Mouse (Mus musculus): ENCODE measurements at regions not wholly inside any gene's neighbourhood (a gene's known extent, or its start where the extent isn't known, plus 50 kb on each side); places are given as distances from the start of the nearest gene placed in this dataset.

DNA sequence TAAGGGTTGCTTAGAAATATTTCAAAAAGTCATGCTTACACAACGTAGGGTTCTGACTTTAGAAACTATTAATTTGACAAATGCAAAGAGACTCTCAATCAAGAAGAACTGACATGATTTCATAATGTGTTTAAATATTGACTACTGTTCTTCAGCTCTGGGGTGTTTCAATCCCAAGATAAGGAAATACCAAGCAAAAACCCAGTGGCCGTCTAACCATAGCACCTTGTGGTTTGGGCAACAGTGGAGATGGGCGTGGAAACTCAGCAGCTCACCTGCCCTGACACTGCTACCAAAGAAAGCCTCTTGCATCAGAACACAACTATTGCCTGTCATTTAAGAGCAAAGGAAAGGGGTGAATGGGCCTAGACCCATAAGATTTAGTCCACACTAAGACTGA, 119.9 kb downstream of the Foxa2 start:
- DNase-seq = no peak

DNA sequence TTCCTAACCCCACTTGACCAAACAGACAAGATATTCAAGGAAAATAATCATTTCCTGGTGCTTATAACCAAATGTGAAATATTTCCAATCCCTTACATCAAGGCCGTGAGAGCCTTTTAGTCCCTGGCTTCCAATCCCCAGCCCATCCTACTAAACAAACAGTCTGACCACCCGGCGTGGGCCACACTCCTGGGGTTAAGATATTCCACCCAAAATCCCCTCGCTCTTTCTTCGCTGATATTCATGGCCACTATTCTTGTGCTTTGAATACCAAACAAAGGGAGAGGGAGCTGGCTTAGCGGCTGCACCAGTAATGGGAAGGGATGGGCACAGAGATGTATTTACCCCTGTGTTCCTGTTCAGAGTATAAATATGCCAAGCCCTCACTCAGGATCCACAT, 139.4 kb downstream of the Foxa2 start:
- no peak for DNase-seq

DNA sequence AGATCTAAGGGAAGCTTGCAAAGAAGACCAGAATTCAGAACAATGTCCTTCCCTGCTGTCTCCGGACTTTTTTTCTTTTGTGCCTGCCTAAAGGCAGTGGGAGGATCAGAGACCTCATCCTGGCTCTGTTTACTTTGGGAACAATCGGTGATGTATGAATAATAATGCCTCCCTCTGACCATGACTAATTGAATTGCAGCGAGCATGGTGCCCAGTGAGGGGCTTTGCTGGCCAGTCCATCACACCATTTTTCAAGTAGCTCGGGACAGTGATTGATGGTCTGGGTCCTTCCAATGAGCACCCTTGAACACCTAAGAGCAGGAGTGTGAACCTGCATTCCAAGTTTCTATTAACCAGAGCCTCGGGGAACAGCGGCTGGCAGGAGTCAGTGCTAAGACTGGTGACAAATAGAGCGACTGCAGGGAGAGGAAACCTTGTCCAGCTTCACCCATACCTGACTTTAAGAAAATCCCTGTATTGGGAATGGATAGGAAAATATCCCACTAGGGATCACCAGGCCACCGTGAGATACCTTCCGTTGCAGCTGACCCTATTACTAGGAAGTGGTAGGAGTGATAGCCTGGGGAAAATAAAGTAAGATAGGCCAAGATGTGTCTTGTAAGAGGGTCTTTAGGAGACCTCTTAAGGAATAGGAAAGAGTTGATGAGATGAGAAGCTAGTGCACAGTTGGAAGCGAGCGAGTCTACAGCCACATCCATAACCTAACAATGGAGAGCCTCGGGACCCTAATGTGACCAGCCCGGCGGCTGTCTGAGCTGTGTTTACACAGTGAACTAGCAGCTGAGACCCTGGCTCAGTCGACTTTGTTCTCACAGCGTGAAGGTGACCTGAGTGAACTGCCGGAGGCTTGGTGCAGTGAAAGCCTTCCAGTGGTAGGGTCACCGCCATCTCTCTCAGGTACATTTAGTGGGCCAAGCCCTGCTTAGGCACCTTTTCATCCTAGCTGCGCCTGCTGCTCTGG, 140.7 kb downstream of the Foxa2 start:
- no peak for DNase-seq

DNA sequence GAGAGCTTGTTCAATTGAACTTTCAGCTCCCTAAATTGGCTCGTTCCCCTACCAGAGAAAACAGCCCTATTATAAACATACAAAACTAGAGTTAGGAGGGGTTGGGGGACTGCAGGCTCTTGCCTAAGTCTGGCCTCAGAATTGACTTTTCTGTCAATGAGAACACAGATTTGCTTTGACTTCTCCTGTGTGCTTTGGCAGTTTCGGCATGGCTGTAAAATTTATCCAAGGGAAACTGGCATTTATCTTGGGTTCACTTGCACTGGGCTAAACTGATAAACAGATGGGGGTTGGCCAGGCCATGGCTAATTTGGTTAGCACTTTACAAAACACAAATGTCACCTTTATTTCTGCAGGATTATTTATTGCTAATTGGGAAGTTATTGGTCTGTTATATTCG, 141.7 kb downstream of the Foxa2 start:
- DNase-seq = no peak

DNA sequence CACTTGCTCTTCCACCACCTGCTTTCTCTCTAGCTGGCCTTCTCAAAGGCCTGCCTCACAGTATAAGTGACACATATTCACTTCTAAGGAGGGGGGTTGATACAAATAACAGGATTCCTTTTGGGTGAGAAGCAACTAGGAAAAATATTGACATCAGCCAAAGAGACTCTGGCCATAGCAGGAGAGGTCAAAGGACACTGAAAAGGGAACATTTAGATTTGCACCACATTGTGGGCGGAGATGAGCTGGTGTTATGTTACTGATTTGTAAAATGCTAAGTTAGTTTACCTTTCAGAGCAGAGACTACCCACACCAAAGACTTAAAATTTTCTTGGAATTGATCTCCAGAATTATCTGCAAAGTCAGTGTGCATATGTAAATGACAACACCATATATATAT, 147.5 kb downstream of the Foxa2 start:
- no peak for DNase-seq

DNA sequence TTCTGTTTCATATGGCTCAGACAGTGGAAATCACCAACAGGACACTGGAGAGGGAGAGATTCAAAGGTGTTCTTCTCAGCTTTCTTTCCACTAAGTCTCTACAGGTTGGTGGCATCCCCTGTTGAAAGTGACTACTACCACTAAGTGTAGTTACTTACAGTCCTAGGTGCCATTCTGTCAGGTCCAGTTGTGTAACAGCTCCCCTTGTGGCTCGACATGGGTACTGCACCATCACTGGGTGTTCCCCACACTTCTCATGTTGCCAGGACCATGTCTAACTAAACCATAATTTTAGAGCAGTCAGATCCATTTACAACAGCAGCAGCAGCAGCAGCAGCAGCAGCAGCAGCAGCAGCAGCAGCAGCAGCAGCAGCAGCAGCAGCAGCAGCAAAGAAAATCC, 151.1 kb downstream of the Foxa2 start:
- peak; percentile 47 for DNase-seq

DNA sequence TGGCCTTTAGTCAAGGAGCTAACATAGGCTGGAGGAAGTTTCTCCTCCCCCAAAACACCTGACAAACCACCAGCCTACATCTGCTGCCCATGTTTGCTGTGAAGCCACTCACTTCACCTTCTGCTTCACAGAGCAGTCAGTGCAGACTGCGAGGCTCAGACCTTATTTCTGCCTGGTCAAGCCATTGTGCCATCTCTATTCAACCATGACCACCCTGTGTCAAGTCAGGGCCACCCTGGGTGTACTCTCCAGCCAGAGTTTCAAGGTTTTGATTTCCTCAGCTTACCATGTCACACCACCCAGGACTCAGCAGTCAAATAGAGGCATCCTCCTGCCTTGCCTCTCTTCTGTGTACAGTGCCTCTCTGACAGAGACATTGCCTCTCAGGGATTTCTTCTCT, 152.6 kb downstream of the Foxa2 start:
- DNase-seq = no peak

DNA sequence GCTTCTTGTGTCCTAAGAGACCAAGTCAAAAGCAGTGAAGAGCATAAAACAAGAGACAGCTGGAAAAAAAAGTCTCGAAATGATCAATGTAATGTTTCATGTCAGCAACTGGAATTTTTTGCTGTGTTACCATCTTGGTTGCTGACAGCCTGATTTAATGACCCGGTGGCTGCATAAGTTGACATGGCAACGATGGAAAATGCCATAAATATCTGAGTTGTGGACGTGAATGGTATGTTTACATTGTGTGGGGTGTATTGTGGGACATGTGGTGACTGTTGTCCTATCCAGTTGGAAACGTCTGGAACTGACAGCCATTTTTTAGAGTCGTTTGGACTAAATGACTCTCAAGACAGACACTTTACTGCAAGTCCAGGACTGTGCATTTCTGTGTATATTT, 160.6 kb downstream of the Foxa2 start:
- DNase-seq = no peak

DNA sequence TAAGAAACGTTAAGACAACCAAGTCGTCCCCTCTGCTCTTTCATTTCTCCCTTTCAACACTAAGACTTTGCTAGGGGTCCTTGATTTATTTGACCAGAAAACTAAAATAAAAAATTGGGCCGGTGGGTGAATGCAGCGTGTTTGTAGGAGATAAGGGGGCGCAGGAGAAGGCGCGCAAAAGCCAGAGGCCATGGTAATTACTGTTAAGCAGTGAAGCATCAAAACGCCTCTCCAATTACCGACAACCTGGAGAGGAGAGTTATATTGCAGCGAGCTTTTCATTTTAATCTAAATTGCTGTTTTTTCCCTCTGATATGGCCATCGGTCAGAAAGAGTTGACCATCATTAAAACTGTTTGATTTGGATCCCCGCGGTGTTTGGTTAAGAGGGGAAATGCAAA, 168.9 kb downstream of the Foxa2 start:
- DNase-seq = no peak

DNA sequence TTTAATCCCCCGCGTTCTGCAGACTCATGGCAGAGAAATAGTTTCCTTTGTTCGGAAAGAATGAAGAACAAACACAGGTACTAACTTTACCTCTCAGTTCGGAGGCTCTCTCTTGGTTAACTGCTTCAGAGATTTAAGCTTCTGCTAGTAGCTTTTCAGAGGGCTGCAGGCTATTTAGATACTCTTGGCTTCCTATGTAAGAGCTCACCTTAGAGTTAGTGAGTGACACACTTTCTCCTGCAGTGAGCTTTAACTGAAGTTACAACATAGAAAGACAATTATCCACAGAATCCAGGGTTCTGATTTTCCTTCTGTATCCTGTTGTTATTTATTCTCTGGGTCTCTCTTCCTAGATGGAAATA, 169.2 kb downstream of the Foxa2 start:
- DNase-seq = no peak

DNA sequence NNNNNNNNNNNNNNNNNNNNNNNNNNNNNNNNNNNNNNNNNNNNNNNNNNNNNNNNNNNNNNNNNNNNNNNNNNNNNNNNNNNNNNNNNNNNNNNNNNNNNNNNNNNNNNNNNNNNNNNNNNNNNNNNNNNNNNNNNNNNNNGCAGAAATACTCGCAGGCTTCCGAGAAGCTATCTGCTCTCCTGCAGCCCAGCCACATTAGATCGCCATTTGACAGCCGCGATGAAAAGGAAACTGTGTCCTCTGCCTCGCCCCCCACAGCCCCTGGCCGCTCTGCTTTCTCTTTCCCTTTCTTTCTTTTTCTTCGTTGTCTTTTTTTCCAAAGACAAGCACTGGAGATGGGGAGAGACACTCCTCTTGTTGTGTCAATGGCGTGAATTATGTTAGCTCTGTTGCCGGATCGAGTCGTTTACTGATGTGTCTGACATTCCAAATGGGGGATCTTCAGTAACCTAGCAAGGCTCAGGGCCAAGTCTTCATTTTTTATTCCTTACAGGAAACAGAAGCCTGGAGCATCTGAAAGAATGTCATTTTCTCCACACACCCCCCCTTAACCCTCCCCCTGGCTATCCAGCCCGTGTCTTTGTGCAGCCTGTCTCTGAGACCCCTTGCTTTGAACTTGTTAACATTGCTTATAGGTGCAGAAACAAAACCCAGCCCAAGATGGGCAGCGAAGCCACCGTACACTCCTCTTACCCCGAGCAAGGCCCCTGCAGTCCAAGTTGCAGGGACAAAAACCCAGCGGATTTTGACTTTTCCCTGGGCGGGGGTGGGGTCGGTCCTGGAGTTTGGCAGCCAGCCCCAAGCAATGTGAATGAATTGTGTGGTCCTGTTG, 169.8 kb downstream of the Foxa2 start:
- DNase-seq = no peak

DNA sequence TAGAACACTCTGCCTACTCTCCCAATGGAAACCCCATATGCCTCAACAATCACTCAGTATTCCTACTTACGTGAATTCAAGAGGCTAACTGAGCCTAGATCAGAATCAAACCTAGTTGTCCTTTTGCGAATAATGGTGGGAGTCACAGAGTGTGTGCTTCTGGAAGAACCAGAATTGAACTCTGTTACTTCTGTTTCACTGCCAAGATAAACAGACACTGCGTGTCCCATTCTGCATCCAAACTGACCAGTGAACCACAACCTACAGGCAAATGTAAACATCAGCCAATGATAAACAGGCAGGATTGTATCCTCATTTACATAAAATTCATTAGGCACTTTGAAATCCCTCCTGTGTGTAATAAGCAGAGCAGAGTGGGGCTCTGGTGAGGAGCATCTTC, 173.8 kb downstream of the Foxa2 start:
- DNase-seq = no peak

DNA sequence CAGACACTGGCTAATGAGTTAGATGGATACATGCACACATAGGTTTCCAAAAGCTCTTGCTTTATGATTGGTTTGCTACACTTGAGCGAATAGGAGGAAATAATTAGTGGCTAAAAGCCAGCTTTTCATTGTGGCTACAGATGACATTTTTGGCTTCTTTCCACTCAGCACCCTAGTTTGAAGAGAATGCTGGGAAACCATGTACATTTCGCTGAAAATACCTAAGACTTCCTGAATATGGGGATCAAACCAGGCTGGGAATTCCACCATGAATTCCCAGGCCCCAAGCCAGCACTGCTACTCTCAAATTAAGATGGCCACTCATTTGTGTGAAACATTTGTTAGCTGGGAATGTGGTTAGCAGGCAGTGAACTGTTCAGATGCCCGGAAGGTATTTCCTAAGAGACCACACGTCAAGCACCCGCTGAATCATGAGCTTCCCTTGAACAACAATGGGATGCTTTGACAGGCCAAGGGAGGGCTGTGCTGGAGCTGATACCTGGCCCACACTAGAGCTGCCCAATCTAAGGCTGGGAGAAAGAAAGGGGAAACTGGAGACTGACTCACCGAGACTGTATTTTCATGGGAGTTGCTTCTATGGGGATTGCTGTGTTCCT, 195.5 kb downstream of the Foxa2 start:
- no peak for DNase-seq

DNA sequence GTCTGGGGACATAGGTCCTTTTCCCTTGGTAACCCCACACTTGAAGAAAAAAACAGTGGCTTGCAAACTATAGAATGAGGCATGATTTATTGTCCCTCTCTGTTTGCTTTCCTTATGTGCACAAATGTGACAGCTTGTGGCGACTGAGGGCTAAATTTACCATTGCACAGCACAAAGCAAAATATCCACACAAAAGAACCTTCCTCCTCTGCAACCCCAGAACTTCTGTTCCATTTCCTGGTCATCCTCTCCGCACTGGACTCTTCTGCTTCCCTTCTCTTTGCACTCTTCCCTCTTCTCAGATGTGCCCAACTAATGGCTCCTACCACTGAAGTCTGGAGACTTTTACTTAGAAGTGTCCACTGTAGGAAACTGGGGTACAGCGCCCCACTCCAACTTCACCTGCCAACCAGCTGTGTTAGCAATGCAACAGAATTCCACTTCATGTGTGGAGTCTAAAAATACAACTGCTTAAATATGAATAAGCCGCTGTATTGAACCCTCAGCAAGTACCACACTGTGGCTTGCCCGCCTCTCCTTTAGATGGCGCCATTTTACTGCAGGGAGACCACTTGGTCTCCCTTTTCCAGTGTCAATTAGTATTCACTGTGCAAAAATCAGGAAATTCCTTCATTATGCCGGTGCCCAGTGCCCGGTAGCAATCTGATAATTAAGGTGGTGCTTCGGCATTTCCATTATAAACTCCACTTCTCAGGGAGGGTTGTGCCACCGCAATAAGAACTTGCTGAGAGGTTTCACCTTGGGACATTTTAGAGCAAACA, 199.6 kb downstream of the Foxa2 start:
- peak; percentile 7 for DNase-seq

DNA sequence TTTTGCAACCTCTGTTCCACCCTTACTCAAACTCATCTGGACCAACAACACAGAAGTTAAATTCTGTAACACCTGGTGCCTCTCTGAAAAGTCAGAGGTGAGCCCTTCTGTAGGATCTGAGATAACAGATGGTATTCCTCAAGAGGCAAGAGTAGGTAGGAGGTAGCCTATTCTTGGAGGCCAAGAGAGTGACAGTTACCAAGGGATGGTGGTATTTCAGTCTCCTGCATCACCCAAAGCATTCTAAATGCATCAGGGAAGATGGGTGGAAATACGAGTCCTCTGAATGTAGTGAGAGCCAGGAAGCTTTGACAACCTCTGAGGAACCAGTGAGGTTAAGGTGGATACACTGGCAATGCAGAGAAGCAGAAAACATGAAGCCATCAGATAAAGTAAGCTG, 201.5 kb downstream of the Foxa2 start:
- no peak for DNase-seq

DNA sequence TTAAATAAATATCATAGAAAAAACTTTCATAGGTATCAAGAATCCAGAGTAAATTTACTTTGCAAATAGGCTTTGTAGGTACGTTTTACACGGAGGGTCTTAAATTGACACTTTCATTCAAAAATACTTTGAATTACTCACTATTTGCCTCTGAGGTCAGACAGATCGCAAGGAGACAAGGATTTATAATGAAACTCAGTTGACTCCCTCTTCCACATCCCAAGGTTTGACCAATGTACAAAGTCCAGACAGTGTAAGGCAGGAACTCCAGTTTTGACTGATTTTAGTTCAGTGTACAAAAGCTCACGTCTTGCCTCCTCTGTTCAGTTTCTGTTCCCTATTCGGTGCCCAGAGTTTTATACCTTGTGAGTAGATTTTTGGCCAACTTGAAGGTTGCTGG, 205.8 kb downstream of the Foxa2 start:
- DNase-seq = no peak

DNA sequence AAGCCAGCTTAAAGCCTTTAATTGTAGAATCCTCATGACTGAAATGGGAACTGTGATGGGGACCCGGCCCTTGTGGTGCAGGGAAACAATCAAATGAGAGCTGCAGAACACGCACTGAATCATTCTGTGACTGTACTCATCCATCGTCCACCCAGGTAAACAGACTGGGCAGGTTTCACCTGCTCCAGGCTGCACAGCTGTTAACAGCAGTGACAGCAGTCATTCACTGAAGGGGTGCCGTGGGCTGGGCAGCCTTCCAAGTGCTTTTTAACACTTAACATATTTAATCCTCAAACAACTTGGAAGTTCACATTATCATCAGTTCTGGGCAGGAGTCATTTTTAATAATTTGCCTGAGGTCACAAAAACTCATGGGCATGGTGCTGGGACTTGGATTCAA, 208.2 kb downstream of the Foxa2 start:
- no peak for DNase-seq

DNA sequence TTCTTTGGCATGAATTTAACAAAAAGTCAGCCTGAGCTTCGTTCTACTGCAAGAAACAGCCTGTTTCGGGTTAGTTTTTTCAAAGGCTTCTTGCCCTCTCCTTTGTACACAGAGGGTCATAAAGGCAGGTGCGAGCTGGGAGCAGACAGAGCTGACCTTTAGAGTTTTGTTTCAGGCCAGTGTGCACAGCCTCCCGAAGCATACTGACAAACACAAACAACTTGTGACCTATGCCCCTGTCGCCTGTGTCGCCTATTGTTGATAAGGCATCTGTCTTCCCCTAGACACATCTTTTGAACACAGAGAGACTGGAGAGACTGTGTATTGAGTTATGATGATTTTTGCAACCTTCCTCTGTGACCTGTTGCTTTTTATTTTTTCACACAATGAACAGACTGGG, 216.2 kb downstream of the Foxa2 start:
- no peak for DNase-seq

DNA sequence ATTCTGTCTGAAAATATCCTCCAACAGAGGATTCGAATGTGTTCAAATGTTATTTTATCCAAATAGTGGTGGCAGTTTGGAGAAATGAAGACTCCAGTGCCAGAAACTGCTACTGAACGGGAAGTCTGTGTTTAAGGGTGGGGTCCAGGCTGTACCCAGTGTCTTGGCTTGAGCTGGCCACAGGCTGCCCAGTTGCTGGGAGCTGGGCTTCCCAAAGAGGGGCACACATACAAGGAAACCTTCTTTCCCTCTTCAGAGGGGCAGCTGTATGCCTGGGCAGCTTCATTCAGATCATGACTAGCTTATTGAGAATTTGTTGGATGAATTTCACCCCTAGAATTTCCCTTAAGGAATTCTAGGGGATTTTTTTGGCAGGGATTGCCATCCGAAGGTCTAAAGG, 229.8 kb downstream of the Foxa2 start:
- no peak for DNase-seq

DNA sequence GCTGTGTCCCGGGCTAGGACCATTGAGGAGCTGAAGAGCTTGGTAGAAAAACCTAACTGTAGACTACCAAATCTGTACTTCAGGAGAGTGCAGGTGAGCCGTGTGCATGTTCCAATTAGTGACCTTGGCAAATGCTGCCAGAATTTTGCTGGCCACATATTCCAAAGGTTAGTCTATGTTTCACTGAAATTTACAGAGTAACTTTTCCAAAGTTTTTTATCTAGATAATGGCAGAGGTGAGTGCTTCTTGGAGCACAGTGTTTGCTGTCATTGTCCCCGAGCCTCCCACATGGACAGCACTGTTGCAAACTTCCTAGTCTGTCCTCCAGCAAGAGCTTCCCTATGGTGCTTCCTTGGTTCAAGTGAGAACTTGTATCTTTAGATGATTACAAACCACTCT, 232.5 kb downstream of the Foxa2 start:
- no peak for DNase-seq

DNA sequence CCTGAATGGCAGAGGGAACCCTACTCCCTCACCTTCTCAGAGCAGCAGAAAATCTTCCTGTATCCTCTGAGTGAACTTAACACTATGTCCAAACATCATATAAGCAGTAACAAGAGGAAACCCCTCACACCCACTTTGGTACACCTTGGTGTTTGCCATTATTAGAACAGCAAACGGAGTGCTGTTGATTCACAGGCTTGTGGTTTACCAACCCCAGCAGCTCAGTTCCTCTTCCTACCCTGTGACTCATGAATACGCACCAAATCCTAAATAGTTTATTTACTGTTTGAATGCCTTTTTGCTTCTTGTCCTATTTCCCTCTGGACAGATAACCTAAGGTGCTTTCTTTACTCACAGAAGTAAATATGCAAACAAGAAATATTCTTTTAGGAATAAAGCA, 233.3 kb downstream of the Foxa2 start:
- DNase-seq = no peak

DNA sequence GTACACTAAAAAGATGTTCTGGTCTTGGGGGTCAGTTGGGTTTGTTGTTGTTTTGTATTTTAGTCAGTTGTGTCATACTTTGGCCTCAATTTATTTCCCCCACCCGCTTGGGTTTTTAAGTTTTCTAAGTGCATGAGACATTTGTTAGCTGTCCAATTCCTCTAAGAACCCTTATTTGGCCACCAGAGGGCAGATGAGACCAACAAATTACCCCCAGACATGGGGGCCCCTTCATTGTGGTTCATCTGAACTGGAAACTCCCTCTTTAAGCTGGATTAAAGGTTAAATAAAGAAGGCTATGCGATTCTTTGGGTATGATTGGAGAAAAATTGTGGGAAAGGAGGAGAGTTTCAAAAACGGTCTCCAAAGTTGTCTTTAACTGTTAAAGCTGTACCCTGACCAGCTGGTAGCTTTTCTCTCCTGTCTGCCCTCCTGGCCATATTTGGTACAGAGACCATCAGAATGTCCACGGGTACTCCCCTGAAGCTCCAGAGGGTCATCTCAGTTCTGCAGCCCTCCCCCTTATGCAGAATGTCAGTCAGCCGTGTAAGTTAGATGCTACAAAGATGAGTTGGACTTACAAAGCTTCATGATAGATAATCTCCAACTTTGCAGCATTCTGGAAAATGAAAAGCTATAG, 238.6 kb downstream of the Foxa2 start:
- no peak for DNase-seq

Data from adrenal gland, postnatal 25 days (tissue).